Mouse (Mus musculus) kidney, postnatal 36 days (tissue): ENCODE data around the gene Ergic2.
A peak's percentile ranks its signal among the peaks of the same experiment; 100 is the strongest.
"Not testable (repeated sequence)": the region's sequence is repeated elsewhere in the genome, so short reads cannot be mapped to it uniquely, and the experiment has no call there.

Experiments used
- DNase-seq, 2 experiments: peaks; one replicate each; pipeline ENCODE4 v3.0.0; 2021 to 2022; ENCODE audit warnings: mixed read lengths in 2 of 2

Gene Ergic2

GRCm38 (mm10) chr6:148207522-148207921 lies 4.7 kb downstream of the Ergic2 start:
- no peak for DNase-seq

GRCm38 (mm10) chr6:148205134-148205533 lies 7.0 kb downstream of the Ergic2 start:
- no peak for DNase-seq

- DNase-seq: no peak
Observed at GRCm38 (mm10) chr6:148199729-148200128, 12.4 kb downstream of the Ergic2 start.

GRCm38 (mm10) chr6:148199177-148199576 lies 13.0 kb downstream of the Ergic2 start:
- DNase-seq: peak in 1 of 2 experiments; percentile 11

GRCm38 (mm10) chr6:148193972-148194701 lies 18.0 kb downstream of the Ergic2 start:
- DNase-seq: peak; percentile 72 to 80

GRCm38 (mm10) chr6:148185694-148186093 lies 26.5 kb downstream of the Ergic2 start:
- peak; percentile 3 to 4 for DNase-seq

- DNase-seq: no peak
Observed at GRCm38 (mm10) chr6:148172904-148173303, 39.3 kb downstream of the Ergic2 start.

GRCm38 (mm10) chr6:148152305-148152704 lies 59.9 kb downstream of the Ergic2 start:
- DNase-seq: not testable (repeated sequence)

GRCm38 (mm10) chr6:148142421-148142820 lies 69.8 kb downstream of the Ergic2 start:
- no peak for DNase-seq

- no peak for DNase-seq
Observed at GRCm38 (mm10) chr6:148141874-148142273, 70.3 kb downstream of the Ergic2 start.

- DNase-seq: no peak
Observed at GRCm38 (mm10) chr6:148139288-148139995, 72.7 kb downstream of the Ergic2 start.

GRCm38 (mm10) chr6:148135769-148136382 lies 76.3 kb downstream of the Ergic2 start:
- peak; percentile 79 to 89 for DNase-seq

- no peak for DNase-seq
Observed at GRCm38 (mm10) chr6:148133536-148133935, 78.6 kb downstream of the Ergic2 start.

- DNase-seq: no peak
Observed at GRCm38 (mm10) chr6:148132314-148132713, 79.9 kb downstream of the Ergic2 start.
